Mouse (Mus musculus): Measurements from ENCODE around the gene Trim14. TPM values are rescaled to one million over a fixed set of nuclear protein-coding genes. Genes with fewer than 3 reads are reported as not detected.
"Not testable (repeated sequence)": the region's sequence is repeated elsewhere in the genome, so short reads cannot be mapped to it uniquely, and the experiment has no call there.

Trim14 gene
- polyA plus RNA-seq (2015; fragmentation: Nextera tagmentation; extraction: Ambion mirVana), result 0.82 and 1.1 TPM in 2 replicates

- Histone ChIP-seq H3K27ac (no peak within 1 kb of the TSS), H3K4me3 (peak within 1 kb of the TSS; percentile 37), H3K4me2 (peak within 1 kb of the TSS; percentile 62), H3K36me3 (replicated peaks) (0 out of 2 replicates have a peak, but pooled peaks cover 4% of the 10 kb centered on the region), H3K4me1 (peaks cover 20% of the 10 kb centered on the region), H3K9me3 (no peaks in the 10 kb centered on the region), H3K9ac (no peak within 1 kb of the TSS), H3K27me3 (replicated peaks) (peaks cover 56% of the 10 kb centered on the region)
- under 1% methylated on average over 46 of the region's 46 CpGs for WGBS
- peak; percentile 62 for ATAC-seq (replicated peaks)
These were observed at the start of gene Trim14 for GRCm38 (mm10) chr4:46535840-46536361. Gene Trim14, minus strand, starts transcription at chr4:46536141.

GRCm38 (mm10) chr4:46585041-46585810 lies 49.3 kb upstream of the Trim14 start:
- 0 out of 2 replicates have a peak, but pooled peaks cover 6% of the 10 kb centered on the region for H3K9me3 ChIP-seq
- no peak overlapping the region for H3K4me3 ChIP-seq
- no peaks in the 10 kb centered on the region for H3K36me3 ChIP-seq (replicated peaks)
- no peak overlapping the region for H3K4me2 ChIP-seq
- H3K4me1 ChIP-seq, result no peaks in the 10 kb centered on the region
- ATAC-seq (replicated peaks), result no peak
- no peak overlapping the region for H3K9ac ChIP-seq
- 79% methylated on average over 13 of the region's 13 CpGs for WGBS
- H3K27ac ChIP-seq, result no peak overlapping the region
- no peaks in the 10 kb centered on the region for H3K27me3 ChIP-seq (replicated peaks)

DNA sequence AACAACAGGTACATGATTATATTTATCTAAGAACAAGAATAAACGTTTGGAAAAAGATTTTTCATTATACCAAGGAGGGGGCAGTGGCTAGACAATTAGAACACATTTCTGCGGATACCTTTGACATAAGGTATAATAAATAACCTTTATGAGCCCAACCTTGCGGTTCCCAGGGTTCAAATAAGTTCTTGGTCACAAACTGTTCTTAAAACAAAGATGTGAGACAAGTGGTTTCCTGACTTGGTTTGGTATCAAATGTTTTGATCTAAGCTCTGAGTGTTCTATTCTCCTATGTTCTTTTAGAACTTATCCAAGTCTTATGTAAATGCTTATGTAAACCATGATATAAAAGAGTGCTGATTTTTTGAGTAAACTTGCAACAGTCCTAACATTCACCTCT lies 48.6 kb upstream of the Trim14 start:
- H3K9ac ChIP-seq; H3K9me3 ChIP-seq; ATAC-seq (replicated peaks); H3K27ac ChIP-seq; H3K27me3 ChIP-seq (replicated peaks); H3K4me2 ChIP-seq; H3K4me1 ChIP-seq; H3K36me3 ChIP-seq (replicated peaks); H3K4me3 ChIP-seq: not testable (repeated sequence)
- 83% methylated on average over 3 of the region's 3 CpGs for WGBS

GRCm38 (mm10) chr4:46584084-46584483 lies 48.1 kb upstream of the Trim14 start:
- H3K9me3 ChIP-seq; H3K4me2 ChIP-seq; H3K27me3 ChIP-seq (replicated peaks); H3K36me3 ChIP-seq (replicated peaks); ATAC-seq (replicated peaks); H3K4me1 ChIP-seq; H3K4me3 ChIP-seq; H3K9ac ChIP-seq; H3K27ac ChIP-seq: not testable (repeated sequence)
- 90% methylated on average over 2 of the region's 6 CpGs for WGBS

GRCm38 (mm10) chr4:46582024-46582423 lies 46.1 kb upstream of the Trim14 start:
- not testable (repeated sequence) for H3K4me2 ChIP-seq; H3K36me3 ChIP-seq (replicated peaks); H3K27ac ChIP-seq; H3K9ac ChIP-seq; H3K4me1 ChIP-seq; H3K4me3 ChIP-seq; H3K27me3 ChIP-seq (replicated peaks); ATAC-seq (replicated peaks)
- WGBS, result 90% methylated on average over 9 of the region's 9 CpGs
- peaks cover 10% of the 10 kb centered on the region; the same call in 1 of the 2 replicates for H3K9me3 ChIP-seq

GRCm38 (mm10) chr4:46581577-46581976 lies 45.6 kb upstream of the Trim14 start:
- H3K27me3 ChIP-seq (replicated peaks); H3K9ac ChIP-seq; H3K4me1 ChIP-seq; H3K4me3 ChIP-seq; H3K36me3 ChIP-seq (replicated peaks); H3K27ac ChIP-seq; ATAC-seq (replicated peaks); H3K4me2 ChIP-seq: not testable (repeated sequence)
- WGBS, result 93% methylated on average over 22 of the region's 22 CpGs
- peaks cover 10% of the 10 kb centered on the region; the same call in 1 of the 2 replicates for H3K9me3 ChIP-seq

DNA sequence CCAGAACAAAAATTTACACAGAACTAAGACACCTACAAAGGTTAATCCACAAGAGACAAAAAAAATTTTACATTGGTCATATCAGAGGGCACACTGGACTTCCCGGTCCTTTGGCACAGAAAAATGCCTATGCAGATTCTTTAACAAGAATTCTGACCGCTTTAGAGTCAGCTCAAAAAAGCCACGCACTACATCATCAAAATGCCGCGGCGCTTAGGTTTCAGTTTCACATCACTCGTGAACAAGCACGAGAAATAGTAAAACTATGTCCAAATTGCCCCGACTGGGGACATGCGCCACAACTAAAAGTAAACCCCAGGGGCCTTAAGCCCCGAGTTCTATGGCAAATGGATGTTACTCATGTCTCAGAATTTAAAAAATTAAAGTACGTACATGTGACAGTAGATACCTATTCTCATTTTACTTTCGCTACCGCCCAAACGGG lies 44.9 kb upstream of the Trim14 start:
- H3K4me2 ChIP-seq; H3K4me3 ChIP-seq; H3K4me1 ChIP-seq; H3K9ac ChIP-seq; H3K27me3 ChIP-seq (replicated peaks); H3K36me3 ChIP-seq (replicated peaks); ATAC-seq (replicated peaks); H3K27ac ChIP-seq: not testable (repeated sequence)
- WGBS, result 94% methylated on average over 15 of the region's 15 CpGs
- H3K9me3 ChIP-seq, result peaks cover 10% of the 10 kb centered on the region; the same call in 1 of the 2 replicates

- not testable (repeated sequence) for H3K9ac ChIP-seq; H3K4me2 ChIP-seq; ATAC-seq (replicated peaks); H3K27me3 ChIP-seq (replicated peaks); H3K36me3 ChIP-seq (replicated peaks); H3K4me3 ChIP-seq; H3K27ac ChIP-seq; H3K4me1 ChIP-seq
- H3K9me3 ChIP-seq, result peaks cover 10% of the 10 kb centered on the region; the same call in 1 of the 2 replicates
- 92% methylated on average over 8 of the region's 8 CpGs for WGBS
These were observed 42.9 kb upstream of the Trim14 start for GRCm38 (mm10) chr4:46578796-46579346.

DNA sequence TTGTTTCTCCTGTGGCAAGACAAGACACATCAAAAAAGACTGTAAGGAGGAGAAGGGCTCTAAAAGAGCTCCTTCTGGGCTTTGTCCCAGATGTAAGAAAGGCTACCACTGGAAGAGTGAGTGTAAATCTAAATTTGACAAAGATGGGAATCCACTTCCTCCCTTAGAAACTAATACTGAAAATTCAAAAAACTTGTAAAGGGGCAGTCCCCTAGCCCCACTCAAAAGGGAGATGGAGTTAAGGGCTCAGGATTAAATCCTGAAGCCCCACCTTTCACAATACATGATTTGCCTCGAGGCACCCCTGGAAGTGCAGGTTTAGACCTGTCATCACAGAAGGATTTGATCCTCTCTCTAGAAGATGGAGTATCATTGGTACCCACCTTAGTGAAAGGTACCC lies 42.3 kb upstream of the Trim14 start:
- no peak overlapping the region for H3K4me2 ChIP-seq

DNA sequence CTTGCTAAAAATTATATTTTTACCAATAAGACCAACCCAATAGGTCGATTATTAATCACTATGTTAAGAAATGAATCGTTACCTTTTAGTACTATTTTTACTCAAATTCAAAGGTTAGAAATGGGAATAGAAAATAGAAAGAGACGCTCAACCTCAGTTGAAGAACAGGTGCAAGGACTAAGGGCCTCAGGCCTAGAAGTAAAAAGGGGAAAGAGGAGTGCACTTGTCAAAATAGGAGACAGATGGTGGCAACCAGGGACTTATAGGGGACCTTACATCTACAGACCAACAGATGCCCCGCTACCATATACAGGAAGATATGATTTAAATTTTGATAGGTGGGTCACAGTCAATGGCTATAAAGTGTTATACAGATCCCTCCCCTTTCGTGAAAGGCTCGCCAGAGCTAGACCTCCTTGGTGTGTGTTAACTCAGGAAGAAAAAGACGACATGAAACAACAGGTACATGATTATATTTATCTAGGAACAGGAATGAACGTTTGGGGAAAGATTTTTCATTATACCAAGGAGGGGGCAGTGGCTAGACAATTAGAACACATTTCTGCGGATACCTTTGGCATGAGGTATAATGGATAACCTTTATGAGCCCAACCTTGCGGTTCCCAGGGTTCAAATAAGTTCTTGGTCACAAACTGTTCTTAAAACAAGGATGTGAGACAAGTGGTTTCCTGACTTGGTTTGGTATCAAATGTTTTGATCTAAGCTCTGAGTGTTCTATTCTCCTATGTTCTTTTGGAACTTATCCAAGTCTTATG lies 39.8 kb upstream of the Trim14 start:
- WGBS, result 93% methylated on average over 6 of the region's 10 CpGs
- H3K4me3 ChIP-seq; H3K4me1 ChIP-seq; H3K9me3 ChIP-seq; H3K27ac ChIP-seq; ATAC-seq (replicated peaks); H3K4me2 ChIP-seq; H3K27me3 ChIP-seq (replicated peaks); H3K36me3 ChIP-seq (replicated peaks); H3K9ac ChIP-seq: not testable (repeated sequence)

More for the DNA sequence above, 42.3 kb upstream of the Trim14 start:
- Histone ChIP-seq H3K36me3 (replicated peaks) (no peaks in the 10 kb centered on the region), H3K9me3 (peaks cover 10% of the 10 kb centered on the region; the same call in 1 of the 2 replicates), H3K4me1 (no peaks in the 10 kb centered on the region), H3K27ac (no peak overlapping the region), H3K27me3 (replicated peaks) (no peaks in the 10 kb centered on the region), H3K4me3 (no peak overlapping the region), H3K9ac (no peak overlapping the region)
- 71% methylated on average over 1 of the region's 1 CpGs for WGBS
- no peak for ATAC-seq (replicated peaks)

GRCm38 (mm10) chr4:46574841-46575240 lies 38.9 kb upstream of the Trim14 start:
- Histone ChIP-seq H3K9ac (no peak overlapping the region), H3K9me3 (peaks cover 4% of the 10 kb centered on the region; the same call in 1 of the 2 replicates), H3K4me1 (peaks cover under 1% of the 10 kb centered on the region; the same call in 1 of the 2 replicates), H3K4me2 (no peak overlapping the region), H3K36me3 (replicated peaks) (no peaks in the 10 kb centered on the region), H3K4me3 (no peak overlapping the region), H3K27ac (no peak overlapping the region), H3K27me3 (replicated peaks) (no peaks in the 10 kb centered on the region)
- 87% methylated on average over 12 of the region's 12 CpGs for WGBS
- ATAC-seq (replicated peaks), result no peak

Data from midbrain, embryonic 15.5 days (tissue).